Mouse (Mus musculus) naive thymus-derived CD4-positive, alpha-beta T cell, adult 2 months (primary cell): ENCODE data around the gene Itgb5.

Experiments used
- DNase-seq: peaks from one replicate; pipeline ENCODE4 v3.0.0-alpha.2; 2011; ENCODE audit warnings: low read depth

Itgb5 gene

DNA sequence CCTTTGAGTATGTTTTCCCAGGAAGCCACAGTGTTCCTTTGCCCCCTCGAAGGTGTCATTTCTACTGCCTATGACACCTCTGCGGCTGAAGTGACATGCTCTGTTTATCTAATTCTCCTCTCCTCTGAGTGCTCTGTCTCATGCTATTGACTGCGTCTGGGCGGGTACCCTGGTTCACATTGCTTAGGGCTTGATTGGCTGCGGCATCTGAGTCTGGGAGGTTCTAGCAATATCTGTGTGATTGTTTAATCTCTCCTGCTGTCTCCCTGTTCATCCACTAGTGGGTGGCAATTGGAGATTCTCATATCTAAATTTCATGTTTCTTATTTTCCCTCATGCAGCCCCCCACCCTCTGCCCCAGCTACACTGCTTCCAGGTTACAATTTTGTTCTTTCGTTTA lies 49.6 kb downstream of the Itgb5 start:
- no peak for DNase-seq

DNA sequence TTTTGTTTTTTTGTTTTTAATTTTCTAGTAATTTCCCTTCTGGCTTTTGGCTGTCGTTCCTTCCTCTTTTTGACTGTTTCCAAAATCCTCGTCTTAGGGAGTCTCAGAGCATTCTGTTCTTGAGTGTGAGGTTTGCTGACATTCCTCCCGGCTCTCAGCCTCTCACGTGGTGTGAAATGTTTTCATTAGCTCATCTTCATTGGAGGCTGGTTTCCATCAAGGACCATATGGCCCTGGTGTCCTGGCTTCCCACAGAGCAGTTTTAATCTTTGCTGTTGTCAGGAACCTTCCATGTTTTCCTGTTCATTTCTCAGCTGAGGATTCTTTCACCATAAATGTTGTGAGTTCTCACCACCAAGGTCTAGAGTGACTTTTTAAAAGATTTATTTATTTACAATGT lies 50.1 kb downstream of the Itgb5 start:
- DNase-seq: no peak

DNA sequence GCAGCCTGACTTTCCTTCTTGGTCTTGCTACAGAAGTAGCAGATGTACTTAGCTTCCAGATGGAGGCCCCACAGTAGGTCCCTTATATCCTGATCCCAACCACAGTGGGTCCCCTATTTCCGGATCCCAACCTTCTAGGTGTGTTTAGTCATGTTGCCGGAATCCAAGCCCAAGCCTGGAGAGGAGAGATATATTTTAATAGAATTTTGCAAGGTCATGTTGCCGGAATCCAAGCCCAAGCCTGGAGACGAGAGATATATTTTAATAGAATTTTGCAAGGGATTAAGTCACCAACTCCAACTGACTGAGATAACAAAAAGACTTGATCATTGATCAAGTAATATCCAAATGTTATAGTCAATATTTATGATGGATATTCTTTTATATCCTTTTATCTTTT lies 51.3 kb downstream of the Itgb5 start:
- no peak for DNase-seq

DNA sequence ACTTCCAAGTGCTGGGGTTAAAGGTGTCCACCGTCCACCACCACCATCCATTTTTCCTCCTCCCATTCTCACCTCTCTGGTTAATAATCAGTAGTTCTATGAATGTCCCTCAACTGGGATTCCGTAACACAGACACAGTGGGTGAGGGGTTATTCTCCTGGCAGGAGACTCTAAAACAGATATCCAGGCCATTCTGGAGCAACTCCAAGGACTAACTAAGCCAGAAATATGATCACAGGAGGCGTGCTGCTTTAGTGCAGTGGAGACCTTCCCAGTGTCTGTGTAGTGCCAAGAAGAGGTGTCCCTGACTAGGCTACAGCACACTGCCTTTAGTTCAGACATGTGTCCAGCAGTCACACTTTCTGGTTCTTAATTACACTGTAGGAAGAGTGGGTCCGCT lies 53.1 kb downstream of the Itgb5 start:
- no peak for DNase-seq

DNA sequence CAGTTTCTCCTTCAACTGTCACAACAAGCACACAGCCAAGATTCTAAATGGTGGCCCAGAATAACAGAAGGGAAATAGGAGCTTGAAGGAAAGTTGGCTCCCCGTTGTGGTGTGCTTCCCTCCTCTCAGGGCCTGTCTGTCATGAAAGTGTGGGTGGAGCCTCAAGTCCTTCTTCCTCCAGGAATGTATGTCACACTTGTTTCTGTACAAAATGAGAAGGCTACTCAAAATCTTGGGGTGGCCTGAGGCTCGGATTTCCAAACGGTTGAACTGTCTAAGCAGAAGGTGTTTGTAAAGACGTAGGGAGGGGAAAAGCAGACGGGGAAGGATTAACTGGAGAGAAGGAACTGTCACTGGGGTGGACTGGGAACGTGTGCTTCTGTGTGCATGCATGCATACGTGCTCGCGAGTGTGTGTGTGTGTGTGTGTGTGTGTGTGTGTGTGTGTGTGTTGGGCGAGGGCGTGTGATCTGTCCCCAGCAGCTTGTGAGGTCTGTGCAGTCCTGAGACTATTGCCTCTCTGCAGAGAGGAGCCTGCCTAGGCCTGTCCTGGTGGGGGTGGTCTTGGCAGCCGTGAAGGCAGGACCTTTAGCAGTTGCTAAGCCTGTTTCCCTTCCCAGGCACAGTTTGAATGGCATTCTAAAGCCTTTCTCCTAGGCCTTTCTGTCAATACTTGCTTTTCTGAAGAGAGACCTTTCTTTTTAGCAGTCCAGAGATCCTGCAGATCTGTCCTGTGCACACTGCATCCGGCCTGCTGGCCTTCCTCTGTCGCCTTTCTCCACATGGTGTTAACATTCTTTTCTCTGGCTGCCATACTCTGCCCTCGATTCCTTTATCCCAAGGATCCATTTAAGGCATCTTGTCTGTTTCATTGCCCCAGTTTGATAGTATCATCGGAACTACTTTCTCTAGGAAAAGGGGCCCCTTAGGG lies 53.8 kb downstream of the Itgb5 start:
- DNase-seq: no peak

DNA sequence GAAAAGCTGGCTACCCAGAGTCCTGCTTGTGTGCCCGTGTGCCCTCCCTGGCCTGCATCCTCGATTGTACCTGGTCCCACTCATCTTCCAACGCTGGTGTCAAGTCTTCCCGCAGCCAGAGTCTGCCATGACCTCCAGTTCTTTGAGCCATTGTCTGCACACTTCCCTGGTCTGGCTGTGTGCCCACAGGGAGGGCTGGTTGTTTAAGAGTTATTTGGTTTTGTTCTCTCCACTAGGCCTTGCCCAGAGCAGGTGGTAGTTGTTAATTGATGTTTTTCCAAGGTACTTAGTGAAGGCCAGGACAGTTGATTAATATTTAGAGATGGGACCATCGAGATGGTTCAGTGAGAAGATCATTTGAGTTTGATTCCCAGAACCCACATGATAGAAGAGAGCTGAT lies 54.7 kb downstream of the Itgb5 start:
- DNase-seq: no peak

DNA sequence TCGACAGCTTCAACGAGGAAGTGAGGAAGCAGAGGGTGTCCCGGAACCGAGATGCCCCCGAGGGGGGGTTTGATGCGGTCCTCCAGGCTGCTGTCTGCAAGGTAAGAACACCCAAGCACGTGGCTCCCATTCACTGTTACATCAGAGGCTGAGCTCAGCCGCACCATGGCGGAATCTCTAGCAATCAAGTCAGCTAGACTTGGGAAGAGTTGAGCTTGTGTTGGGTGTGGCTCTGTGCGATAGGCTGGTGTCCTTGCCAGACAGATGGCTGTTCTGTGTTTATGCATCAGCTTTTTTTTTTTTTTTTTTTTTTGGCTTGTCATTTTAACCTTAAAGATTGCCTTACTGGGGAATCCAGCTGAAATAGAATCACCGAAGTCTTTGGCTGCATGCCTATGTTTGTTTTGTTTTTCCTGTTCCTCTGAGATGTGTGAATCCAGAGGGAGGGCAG lies 55.6 kb downstream of the Itgb5 start:
- peak; percentile 5 for DNase-seq

DNA sequence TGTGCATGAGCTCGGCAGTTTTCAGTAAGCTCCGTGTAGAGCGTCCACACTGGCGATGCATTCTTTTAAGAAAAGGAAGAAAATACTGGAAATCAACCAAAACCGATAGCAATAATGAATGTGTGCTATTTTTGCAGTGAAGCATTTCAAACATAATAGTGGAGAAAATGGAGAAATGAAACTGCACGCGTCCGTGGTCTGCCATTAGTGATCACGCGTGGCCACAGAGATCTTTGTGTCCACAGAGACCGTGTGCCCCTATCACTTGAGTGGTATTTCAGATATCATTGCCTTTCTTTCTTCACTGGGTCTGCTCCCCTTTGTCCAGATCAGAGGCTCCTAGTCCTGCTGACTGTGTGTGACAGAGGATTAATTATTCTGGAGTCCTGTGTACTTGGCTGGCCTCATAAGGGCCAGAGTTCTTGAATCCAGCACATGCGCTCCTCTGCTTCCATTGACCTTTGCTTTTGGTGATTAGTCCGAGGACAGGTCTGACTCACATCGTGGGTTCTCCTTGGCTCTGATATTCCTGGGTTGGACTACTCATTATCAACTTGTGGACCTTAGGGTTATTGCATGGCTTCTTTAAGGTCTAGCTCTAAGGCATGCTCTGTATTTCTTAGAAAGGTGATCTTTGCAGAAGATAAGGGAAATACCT lies 56.3 kb downstream of the Itgb5 start:
- no peak for DNase-seq

DNA sequence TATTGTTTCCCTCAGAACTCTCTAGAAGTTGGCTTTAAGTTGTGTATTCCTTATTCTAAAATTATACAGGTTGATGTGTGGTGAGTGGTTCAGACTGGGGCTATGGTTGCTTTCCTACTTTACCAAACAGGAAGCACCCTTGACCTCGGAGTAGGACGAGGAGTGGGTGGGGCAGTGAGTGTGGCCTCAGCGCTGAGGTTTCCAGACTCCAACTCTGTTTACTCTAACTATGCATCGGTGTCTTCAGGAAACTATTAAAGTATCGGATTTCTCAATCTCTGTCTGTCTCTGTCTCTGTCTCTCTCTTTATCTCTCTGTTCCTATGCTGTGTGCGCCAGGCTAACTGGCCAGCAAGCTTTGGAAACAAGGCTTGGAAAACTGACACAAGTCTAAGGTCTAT lies 57.2 kb downstream of the Itgb5 start:
- DNase-seq: no peak

DNA sequence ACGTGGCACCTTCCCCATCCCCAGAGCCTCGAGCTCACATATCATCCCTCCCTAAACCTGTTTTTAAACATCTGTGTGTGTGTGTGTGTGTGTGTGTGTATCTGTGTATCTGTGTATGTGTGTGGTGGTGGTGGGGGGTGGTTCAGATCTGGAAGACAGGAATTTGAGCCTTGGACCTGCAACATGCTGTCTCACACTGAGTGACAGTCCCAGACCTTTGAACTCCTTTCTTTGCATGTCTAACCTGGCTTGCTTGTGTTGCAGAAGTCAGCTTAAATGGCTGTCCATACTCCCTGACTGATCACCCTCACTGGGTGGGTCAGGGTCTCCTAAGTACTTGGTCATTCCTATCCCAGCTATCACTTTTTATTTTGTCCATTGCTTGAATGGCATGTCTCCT lies 58.5 kb downstream of the Itgb5 start:
- DNase-seq: no peak

DNA sequence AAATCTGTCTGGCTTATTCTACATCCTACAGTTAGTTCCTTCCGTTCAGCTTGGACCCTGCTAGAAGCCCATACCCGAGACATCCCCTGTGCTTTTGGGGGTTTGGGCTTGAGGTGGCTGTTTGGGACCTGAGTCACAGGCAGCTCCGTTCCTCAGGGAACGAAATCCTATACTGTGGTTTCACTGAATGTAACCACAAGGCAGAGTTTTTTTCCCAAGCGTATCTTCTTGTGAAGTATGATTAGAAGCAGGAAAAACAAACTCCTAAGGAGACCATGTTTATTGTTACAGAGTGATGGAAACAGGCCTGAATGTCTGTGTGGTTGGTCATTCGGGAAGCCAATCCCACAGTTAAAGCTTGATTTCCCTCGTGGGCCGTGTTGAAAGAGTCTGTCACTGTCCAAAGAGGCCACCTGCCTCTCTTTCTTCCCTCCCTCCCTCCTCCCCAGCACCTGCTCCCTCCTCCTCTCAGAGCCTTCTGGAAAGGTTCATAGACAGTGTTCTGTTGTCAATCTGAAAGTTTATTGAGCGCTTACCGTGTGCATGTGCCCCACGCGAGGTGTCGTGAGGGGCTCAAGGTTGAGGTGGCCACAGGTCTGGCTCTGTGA lies 59.6 kb downstream of the Itgb5 start:
- no peak for DNase-seq

DNA sequence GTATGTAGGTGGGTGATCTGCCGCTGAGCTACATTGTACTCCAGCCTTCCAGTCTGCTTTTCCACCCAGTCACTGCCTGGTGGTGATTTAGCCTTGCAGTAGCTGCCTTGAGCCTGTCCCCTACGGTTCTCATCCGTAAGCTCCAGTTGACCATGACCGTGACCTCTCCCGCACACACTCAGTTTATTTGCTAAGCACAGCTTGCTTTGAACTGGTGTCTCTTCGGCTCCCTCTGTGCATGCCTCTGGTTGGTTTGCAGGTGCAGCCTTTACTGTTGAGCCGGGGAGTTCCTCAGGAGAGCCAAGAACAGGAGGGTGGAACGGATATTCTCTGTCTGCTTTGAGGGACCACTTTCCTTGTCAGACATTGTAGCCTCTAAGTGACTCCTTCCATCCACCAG lies 61.6 kb downstream of the Itgb5 start:
- no peak for DNase-seq

DNA sequence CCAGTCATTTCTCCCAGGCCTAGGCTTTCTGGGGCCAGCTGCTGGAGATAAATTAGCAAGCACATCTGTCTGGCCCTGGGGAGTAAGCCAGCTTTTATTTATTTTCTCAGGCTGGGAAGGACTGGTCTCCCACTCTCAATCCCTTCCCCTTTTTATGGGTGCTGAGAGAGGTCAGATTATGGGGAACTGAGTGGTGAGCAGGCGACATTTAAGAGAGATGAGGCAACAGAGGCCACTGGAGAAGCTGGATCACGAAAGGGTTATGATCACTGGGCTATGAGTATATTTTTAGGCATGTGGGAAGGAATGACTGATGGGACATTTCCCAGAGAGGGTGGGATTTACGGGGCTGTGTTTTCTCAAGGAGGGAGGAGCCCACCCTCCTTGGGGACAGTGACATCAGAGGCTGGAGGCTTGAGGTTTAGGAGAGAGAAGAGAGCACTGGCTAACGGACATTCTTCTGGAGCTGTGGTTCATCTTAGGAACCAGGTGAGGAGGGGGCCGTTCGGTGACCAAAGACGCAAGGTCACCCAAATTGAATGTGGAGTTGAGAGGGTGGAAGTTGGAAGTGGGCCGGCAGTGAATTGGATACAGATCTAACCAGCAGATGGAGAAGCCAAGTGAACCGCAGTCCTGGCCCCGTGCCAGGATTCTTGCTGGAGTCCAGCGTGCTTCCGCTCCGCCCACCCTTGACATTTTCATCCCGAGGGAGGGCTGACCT lies 62.3 kb downstream of the Itgb5 start:
- no peak for DNase-seq

DNA sequence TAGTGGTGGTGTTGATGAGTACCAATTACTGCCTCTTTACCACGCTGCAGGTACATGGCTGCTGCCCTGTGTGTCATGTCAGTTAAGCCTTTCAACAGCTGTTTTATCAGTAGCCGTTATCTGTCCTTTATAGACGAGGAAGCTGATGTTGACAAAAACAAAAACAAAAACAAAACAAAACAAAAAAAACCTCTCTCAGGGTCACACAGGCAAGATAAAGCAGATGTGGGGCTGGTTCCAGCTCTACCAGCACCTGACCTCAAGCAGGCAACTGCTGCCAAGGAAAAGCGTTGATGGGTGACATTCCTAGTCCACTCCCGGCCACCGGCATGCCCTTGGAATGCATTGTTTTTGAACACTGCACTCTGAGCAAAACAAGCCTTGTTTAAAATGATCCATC lies 63.1 kb downstream of the Itgb5 start:
- DNase-seq: no peak

DNA sequence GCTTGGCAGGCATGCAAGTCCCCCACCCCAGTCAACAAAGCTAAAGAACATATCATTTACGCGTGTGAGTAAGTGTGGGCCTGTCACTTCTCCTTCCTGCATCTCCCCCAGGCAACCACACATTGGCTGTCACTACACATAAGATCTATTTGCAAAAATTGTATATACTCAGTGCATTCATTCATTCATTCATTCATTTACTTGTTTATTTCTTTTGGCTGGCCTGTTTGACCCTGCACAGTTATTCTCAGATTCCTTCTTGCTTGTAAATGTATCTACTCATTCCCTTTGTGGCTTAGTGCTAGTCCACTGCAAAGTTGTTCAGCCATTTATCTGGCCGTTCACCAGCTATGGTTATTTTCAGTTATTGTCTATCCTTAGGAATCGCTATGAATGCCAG lies 64.3 kb downstream of the Itgb5 start:
- DNase-seq: no peak

DNA sequence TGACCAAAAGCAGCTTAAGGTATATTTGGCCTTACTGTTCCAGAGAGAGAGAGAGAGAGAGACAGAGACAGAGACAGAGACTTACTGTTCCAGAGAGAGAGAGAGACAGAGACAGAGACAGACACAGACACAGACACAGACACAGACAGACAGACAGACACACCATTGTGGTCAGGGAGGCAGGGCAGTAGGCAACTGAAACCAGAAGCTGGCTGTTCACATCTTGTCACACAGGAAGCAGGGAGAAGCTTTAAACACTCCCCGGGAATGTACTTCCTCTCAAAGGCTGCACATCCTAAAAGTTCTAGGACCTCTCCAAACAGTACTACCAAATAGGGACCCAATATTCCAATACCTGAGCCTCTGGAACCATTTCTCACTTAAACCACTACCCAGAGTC lies 65.0 kb downstream of the Itgb5 start:
- DNase-seq: no peak

DNA sequence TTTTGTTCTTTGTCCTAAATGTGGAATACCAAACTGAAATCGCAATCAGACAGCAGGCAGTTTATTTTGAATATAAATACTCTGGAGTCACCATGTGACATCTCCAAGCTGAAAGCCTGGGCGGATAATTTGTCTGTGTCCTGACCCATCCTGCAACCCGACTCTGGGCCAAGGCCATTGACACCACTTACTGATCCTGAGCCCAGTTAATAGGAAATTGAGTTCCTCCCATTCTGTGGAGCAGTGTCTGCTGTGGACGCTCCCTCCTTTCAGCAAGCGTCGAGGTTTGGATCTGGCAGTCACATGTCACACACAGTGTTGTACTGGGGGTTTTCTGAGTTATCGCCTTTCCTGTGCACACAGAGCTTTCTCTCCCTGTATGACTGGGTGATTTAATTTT lies 66.2 kb downstream of the Itgb5 start:
- DNase-seq: no peak

DNA sequence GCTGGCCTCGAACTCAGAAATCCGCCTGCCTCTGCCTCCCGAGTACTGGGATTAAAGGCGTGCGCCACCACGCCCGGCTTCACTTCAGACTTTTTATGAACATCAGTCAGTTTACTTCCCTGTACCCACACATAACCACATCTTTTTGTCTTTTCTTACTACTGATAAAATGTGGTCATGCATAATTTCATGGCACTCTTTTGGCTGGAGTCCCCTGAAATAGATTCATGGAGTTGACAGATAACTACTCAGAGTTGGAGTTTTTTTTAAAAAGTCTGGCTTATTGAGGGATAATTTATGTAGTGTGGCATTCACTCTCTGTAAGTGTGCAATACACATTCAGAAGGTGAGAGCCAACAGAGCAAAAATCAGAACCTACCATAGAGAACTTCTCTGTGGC lies 67.3 kb downstream of the Itgb5 start:
- DNase-seq: no peak

DNA sequence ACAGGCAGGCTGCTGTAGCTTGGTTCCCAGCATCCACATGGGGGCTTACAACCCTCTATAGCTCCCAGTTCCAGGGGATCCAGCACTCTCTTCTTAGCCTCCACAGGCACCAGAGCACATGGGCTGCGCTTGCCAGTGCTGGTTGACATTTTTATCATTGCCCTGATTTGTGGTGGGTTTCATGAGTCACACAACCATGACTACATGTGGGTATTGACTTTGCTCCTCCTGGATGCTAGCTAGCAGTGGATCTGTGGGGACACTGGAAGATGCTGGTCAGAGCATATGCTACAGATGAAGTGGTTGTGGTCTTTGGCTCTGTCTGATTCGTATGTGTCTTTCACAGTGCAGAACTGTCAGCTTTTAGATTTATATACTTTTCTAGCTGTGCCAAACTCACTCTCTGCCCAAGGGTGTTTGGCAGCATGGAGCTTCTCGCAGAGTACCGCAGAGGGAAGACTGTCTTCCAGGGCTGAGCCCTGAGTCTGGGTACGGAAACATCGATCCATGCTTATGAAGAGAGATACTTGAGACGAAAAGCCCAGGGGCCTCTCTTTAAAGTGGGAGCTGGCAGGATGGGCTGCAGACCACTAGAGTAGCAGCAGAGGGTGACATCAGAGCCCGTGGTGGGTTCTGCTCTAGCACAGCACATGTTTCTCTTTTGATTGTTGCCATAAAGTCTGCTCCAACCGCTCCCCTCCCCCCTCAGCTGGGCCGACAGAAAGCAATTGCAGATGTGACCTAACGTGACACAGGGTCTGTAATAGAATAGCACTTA lies 74.4 kb downstream of the Itgb5 start:
- DNase-seq: no peak

DNA sequence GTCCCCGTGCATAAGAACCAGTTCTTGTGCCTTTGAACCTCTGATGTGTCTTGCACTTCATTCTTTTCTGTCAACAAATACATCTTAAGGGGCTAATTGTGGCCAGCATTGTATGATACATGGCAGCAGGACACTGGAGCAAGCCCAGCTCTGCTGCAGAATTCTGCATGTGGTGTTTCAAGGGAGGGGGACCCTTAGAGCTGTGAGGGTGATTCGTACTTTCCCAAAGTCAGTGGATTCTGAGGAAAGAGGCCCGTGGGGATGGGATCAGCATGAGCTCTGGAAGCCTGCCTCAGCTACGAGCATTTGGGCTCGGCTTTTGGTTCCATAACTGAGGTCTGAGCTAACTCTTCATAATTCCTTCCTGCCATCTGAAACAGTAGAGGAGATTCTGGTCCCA lies 75.1 kb downstream of the Itgb5 start:
- DNase-seq: no peak

DNA sequence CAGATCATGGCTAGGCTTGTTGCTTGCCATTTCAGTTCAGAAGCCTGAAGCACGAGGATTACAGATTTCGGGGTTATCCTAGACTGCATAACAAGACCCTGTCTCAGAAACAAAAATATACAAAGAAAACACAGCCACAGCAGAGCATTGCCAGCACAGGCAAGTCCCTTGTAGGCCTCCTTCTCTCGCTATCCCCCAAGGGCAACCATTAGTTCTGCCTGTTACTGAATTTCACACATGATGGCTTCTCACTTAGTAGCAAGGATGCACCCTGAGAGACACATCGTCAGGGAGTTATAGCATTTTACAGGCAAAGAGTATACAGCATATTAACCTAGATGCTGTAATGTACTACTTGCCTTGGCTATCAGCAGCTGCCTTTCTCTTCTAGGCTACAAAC lies 78.8 kb downstream of the Itgb5 start:
- no peak for DNase-seq

DNA sequence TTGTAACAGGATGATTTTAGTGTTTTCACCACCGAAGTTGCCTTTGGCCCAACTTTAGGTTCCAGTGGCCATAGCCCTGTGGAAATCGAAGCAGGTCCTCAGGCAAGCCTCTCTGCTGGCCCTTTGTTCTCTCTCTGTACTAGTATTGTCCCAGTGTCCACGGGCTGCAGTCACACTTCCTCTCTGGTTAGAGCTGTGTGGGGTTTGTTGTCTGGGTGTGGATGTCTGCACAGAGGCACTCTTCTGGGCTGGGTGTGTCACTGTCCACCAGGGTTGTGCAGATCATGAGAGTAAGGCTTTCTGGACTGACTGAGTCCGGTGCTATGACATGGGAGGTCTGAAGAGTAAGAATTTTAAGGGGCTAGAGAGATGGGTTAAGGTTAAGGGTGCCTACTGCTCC lies 85.5 kb downstream of the Itgb5 start:
- no peak for DNase-seq
